Comparison of ENCODE assay signal across 14 mouse cellular contexts in genomic region chr8:88382311-88383163, GRCm38 (mm10). TPM values are rescaled to one million over a fixed set of nuclear protein-coding genes. Genes with fewer than 3 reads are reported as not detected.
DNase-seq lines count a peak whose midpoint lies in the region; ATAC-seq and TF ChIP-seq lines count a peak whose summit lies in the region.
"Had no signal": no experiment of that assay in that cellular context is flagged by ENCODE, and none has a peak within 500 bp of the region (broad histone marks: within the 10 kb centered on the region; RNA-seq: fewer than 3 reads in every experiment).

No protein-coding gene starts in this region.

- TF ChIP-seq CTCF in E14TG2a.4 (conservative IDR thresholded peaks at IDR 0.05; ENCODE audit: low read length): no peak

- no peaks in the 10 kb centered on the region for H3K36me3 ChIP-seq in hindbrain, embryonic 12.5 days
- no peaks in the 10 kb centered on the region for H3K36me3 ChIP-seq in hindbrain, embryonic 14.5 days (replicated peaks; ENCODE audit: control insufficient read depth, insufficient read depth)
- H3K36me3 ChIP-seq in E14TG2a.4 (ENCODE audit: insufficient read depth, low read length): no peaks in the 10 kb centered on the region
- H3K36me3 ChIP-seq in embryonic facial prominence, embryonic 13.5 days: no peaks in the 10 kb centered on the region
- H3K36me3 ChIP-seq in limb, embryonic 12.5 days: no peaks in the 10 kb centered on the region
- H3K36me3 ChIP-seq: hindbrain, embryonic 15.5 days had no signal

- H3K27me3 ChIP-seq in hindbrain, embryonic 12.5 days: peaks cover 3% of the 10 kb centered on the region; the same call in 1 of the 2 replicates
- no peaks in the 10 kb centered on the region for H3K27me3 ChIP-seq in hindbrain, embryonic 14.5 days (ENCODE audit: control insufficient read depth, insufficient read depth, low read length)
- H3K27me3 ChIP-seq in E14TG2a.4 (ENCODE audit: insufficient read depth, low read length): peaks cover 31% of the 10 kb centered on the region
- H3K27me3 ChIP-seq in embryonic facial prominence, embryonic 13.5 days: no peaks in the 10 kb centered on the region
- H3K27me3 ChIP-seq in limb, embryonic 12.5 days: peaks cover 11% of the 10 kb centered on the region; the same call in 1 of the 2 replicates
- H3K27me3 ChIP-seq: hindbrain, embryonic 15.5 days had no signal

- WGBS in hindbrain, embryonic 12.5 days: 54% methylated on average over 31 of the region's 31 CpGs
- 55% methylated on average over 31 of the region's 31 CpGs for WGBS in hindbrain, embryonic 14.5 days
- 39% methylated on average over 31 of the region's 31 CpGs for WGBS in embryonic facial prominence, embryonic 13.5 days
- 32% methylated on average over 31 of the region's 31 CpGs for WGBS in limb, embryonic 12.5 days

- no peak overlapping the region for H3K9ac ChIP-seq in hindbrain, embryonic 12.5 days
- no peak overlapping the region for H3K9ac ChIP-seq in hindbrain, embryonic 14.5 days
- 0 out of 2 replicates have a peak overlapping the region, but pooled peaks have one; percentile 17 for H3K9ac ChIP-seq in embryonic facial prominence, embryonic 13.5 days
- no peak overlapping the region; the same call in 1 of the 2 replicates for H3K9ac ChIP-seq in limb, embryonic 12.5 days (replicated peaks)
- H3K9ac ChIP-seq: hindbrain, embryonic 15.5 days had no signal

- peak overlapping the region; percentile 17 for H3K4me2 ChIP-seq in hindbrain, embryonic 12.5 days (replicated peaks)
- no peak overlapping the region for H3K4me2 ChIP-seq in hindbrain, embryonic 14.5 days (replicated peaks)
- peak overlapping the region; percentile 41 for H3K4me2 ChIP-seq in embryonic facial prominence, embryonic 13.5 days
- peak overlapping the region; percentile 19 for H3K4me2 ChIP-seq in limb, embryonic 12.5 days
- H3K4me2 ChIP-seq: hindbrain, embryonic 15.5 days had no signal

- peaks cover 10% of the 10 kb centered on the region for H3K4me1 ChIP-seq in hindbrain, embryonic 12.5 days
- H3K4me1 ChIP-seq in hindbrain, embryonic 14.5 days (replicated peaks; ENCODE audit: control insufficient read depth, insufficient read depth, low read length): 0 out of 2 replicates have a peak, but pooled peaks cover under 1% of the 10 kb centered on the region
- H3K4me1 ChIP-seq in E14TG2a.4 (replicated peaks; ENCODE audit: low read depth, low read length): peaks cover 15% of the 10 kb centered on the region
- H3K4me1 ChIP-seq in embryonic facial prominence, embryonic 13.5 days: peaks cover 20% of the 10 kb centered on the region
- H3K4me1 ChIP-seq in limb, embryonic 12.5 days (replicated peaks): peaks cover 14% of the 10 kb centered on the region

- intact Hi-C loops in heart, postnatal 14 days (cut with DNase I): no loop called here

- no peak overlapping the region for H3K27ac ChIP-seq in hindbrain, embryonic 12.5 days
- H3K27ac ChIP-seq in hindbrain, embryonic 14.5 days: no peak overlapping the region
- peak overlapping the region; percentile 89 for H3K27ac ChIP-seq in embryonic facial prominence, embryonic 13.5 days
- peak overlapping the region; percentile 80 for H3K27ac ChIP-seq in limb, embryonic 12.5 days
- H3K27ac ChIP-seq: hindbrain, embryonic 15.5 days; stomach, postnatal 0 days had no signal

- no peaks in the 10 kb centered on the region for H3K9me3 ChIP-seq in hindbrain, embryonic 12.5 days (replicated peaks)
- no peaks in the 10 kb centered on the region for H3K9me3 ChIP-seq in hindbrain, embryonic 14.5 days (ENCODE audit: control insufficient read depth, low read length)
- H3K9me3 ChIP-seq in E14TG2a.4 (ENCODE audit: low read length): no peaks in the 10 kb centered on the region
- no peaks in the 10 kb centered on the region for H3K9me3 ChIP-seq in embryonic facial prominence, embryonic 13.5 days
- H3K9me3 ChIP-seq in limb, embryonic 12.5 days: 0 out of 2 replicates have a peak, but pooled peaks cover 7% of the 10 kb centered on the region
- H3K9me3 ChIP-seq: hindbrain, embryonic 15.5 days had no signal

- ATAC-seq in hindbrain, embryonic 12.5 days (ENCODE audit: low FRiP score): no peak
- no peak for ATAC-seq in hindbrain, embryonic 14.5 days (ENCODE audit: low FRiP score)
- 0 out of 2 replicates have a peak, but pooled peaks have one; percentile 40 for ATAC-seq in embryonic facial prominence, embryonic 13.5 days (ENCODE audit: insufficient number of reproducible peaks, insufficient read depth, low FRiP score, low TSS enrichment, low read depth)
- ATAC-seq in limb, embryonic 12.5 days (ENCODE audit: insufficient number of reproducible peaks, insufficient read depth, low FRiP score, low TSS enrichment, low read depth): no peak

- DNase-seq in hindbrain, embryonic 14.5 days (ENCODE audit: low spot score): no peak
- DNase-seq in right cerebral cortex, postnatal 36 days (ENCODE audit: low spot score in 2 of 2): no peak
- DNase-seq in heart, postnatal 14 days: no peak
- no peak for DNase-seq in right cerebral cortex, postnatal 10 days (ENCODE audit: low spot score in 2 of 2)
- DNase-seq: adrenal gland, postnatal 36 days; cerebellum, adult 18-20 months; heart, adult 18-20 months; lung, postnatal 10 days had no signal

- H3K4me3 ChIP-seq in hindbrain, embryonic 12.5 days: no peak overlapping the region
- no peak overlapping the region for H3K4me3 ChIP-seq in hindbrain, embryonic 14.5 days (replicated peaks; ENCODE audit: low read length)
- peak overlapping the region; percentile 69 for H3K4me3 ChIP-seq in E14TG2a.4 (replicated peaks; ENCODE audit: low read length)
- 0 out of 2 replicates have a peak overlapping the region, but pooled peaks have one; percentile 10 for H3K4me3 ChIP-seq in embryonic facial prominence, embryonic 13.5 days
- H3K4me3 ChIP-seq in limb, embryonic 12.5 days (replicated peaks): no peak overlapping the region
- H3K4me3 ChIP-seq: hindbrain, embryonic 15.5 days had no signal

RNA-seq across cellular contexts. Expression of gene Brd7, which starts 20.5 kb away (rescaled TPM):
- 92.0 and 99.1 TPM in 2 replicates for polyA plus RNA-seq in hindbrain, embryonic 12.5 days (2016; fragmentation: Nextera tagmentation; extraction: Ambion mirVana)
- 55.7 and 63.9 TPM in 2 replicates for polyA plus RNA-seq in hindbrain, embryonic 14.5 days (2014; fragmentation: Nextera tagmentation; extraction: Ambion mirVana)
- 77.2 and 85.2 TPM in 2 replicates for polyA plus RNA-seq in embryonic facial prominence, embryonic 13.5 days (2015; fragmentation: Nextera tagmentation; extraction: Ambion mirVana)
- polyA plus RNA-seq in limb, embryonic 12.5 days (2016; fragmentation: Nextera tagmentation; extraction: Ambion mirVana): 96.8 and 108 TPM in 2 replicates
- 10 to 100 TPM; 70.1 to 70.2 TPM for total RNA-seq in heart, postnatal 14 days (2021)

Comparison
In these comparisons a context has a peak if more than half of its experiments do, and no peak if none do; other contexts are left out.
1. H3K27ac ChIP-seq: peak in embryonic facial prominence, embryonic 13.5 days (single experiment) and limb, embryonic 12.5 days (single experiment); none in hindbrain, embryonic 12.5 days (single experiment) and hindbrain, embryonic 14.5 days (single experiment).
2. H3K4me3 ChIP-seq: peak in E14TG2a.4 (single experiment) and embryonic facial prominence, embryonic 13.5 days (single experiment); none in hindbrain, embryonic 12.5 days (single experiment), hindbrain, embryonic 14.5 days (single experiment) and limb, embryonic 12.5 days (single experiment).